Mouse (Mus musculus) thymus, adult 2 months (tissue): ENCODE data around the gene Hvcn1.

Experiments
- CTCF ChIP-seq: fragments of 200-500 bp; IDR thresholded peaks from 2 replicates; pipeline ENCODE4 v1.5.1; 2012; ENCODE audit warnings: mild to moderate bottlenecking, control low read depth, low read length, moderate library complexity, borderline replicate concordance; ENCODE audit not compliant: control insufficient read depth, poor library complexity, insufficient read depth; ENCODE audit errors: extremely low read depth
- POLR2A ChIP-seq: fragments of 200-500 bp; IDR thresholded peaks from 2 replicates; pipeline ENCODE4 v1.6.1; 2012; ENCODE audit warnings: mild to moderate bottlenecking, low read length, control low read depth, moderate library complexity; ENCODE audit not compliant: control insufficient read depth, poor library complexity, insufficient read depth; ENCODE audit errors: extremely low read depth

DNA sequence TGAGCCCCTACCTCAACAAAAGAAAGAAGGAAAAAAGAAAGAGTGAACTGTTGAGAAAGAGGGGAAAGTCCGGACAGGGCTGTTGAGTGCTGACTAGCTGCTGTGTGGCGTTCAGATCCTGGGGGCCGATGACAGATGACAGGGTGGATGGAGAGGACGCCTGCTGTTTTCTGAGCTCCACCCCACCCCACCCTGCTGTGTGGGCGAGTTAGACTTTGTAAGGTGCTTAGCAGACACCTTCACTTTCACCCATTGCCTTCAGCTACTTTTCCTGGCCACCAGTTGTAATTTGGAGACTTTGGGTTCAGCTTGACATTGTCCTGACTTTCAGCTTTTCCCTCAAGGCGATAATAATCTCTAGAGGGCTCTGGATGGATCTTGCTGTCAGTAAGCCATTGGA lies 84.5 kb downstream of the Hvcn1 start:
- TF ChIP-seq POLR2A (no peak), CTCF (no peak)
